Mouse (Mus musculus) lung, adult 2 months (tissue): ENCODE results near the gene Gna15. TPM values are rescaled to one million over a fixed set of nuclear protein-coding genes. Genes with fewer than 3 reads are reported as not detected.

Source experiments
- DNase-seq: peaks from one replicate; pipeline ENCODE4 v3.0.0; 2022
- H3K4me1 ChIP-seq: fragments of 200-500 bp; 2 replicates; pipeline ENCODE4 v1.6.1; 2011; ENCODE audit warnings: low read length; ENCODE audit not compliant: control insufficient read depth, insufficient read depth
- H3K4me3 ChIP-seq: fragments of 200-500 bp; replicated peaks from 2 replicates; pipeline ENCODE3; 2011; ENCODE audit warnings: low read depth, mild to moderate bottlenecking, control low read depth, low read length; ENCODE audit errors: extremely low read depth
- CTCF ChIP-seq: fragments of 200-500 bp; IDR thresholded peaks from 2 replicates; pipeline ENCODE4 v1.5.1; 2011; ENCODE audit warnings: mild to moderate bottlenecking, low read length, control low read depth; ENCODE audit not compliant: insufficient read depth
- POLR2A ChIP-seq: fragments of 200-500 bp; IDR thresholded peaks from 2 replicates; pipeline ENCODE4 v1.6.1; 2011; ENCODE audit warnings: low read depth, mild to moderate bottlenecking, control low read depth, low read length, borderline replicate concordance; ENCODE audit errors: extremely low read depth
- WGBS: fragments of 180-500 bp; shearing (Covaris S2); methylation state at CpG from one replicate; pipeline ENCODE4 v1.1.7; 2018; 5-methylcytosine and 5-hydroxymethylcytosine counted together
- polyA plus RNA-seq: library from polyadenylated mRNA; depleted of rRNA; stranded (reverse); fragments of >200 nt; gene quantifications from 2 replicates; pipeline ENCODE4 v1.2.3, GENCODE M21; 2012

Gna15 gene
- polyA plus RNA-seq, 1 experiment = 9.5 TPM

DNA sequence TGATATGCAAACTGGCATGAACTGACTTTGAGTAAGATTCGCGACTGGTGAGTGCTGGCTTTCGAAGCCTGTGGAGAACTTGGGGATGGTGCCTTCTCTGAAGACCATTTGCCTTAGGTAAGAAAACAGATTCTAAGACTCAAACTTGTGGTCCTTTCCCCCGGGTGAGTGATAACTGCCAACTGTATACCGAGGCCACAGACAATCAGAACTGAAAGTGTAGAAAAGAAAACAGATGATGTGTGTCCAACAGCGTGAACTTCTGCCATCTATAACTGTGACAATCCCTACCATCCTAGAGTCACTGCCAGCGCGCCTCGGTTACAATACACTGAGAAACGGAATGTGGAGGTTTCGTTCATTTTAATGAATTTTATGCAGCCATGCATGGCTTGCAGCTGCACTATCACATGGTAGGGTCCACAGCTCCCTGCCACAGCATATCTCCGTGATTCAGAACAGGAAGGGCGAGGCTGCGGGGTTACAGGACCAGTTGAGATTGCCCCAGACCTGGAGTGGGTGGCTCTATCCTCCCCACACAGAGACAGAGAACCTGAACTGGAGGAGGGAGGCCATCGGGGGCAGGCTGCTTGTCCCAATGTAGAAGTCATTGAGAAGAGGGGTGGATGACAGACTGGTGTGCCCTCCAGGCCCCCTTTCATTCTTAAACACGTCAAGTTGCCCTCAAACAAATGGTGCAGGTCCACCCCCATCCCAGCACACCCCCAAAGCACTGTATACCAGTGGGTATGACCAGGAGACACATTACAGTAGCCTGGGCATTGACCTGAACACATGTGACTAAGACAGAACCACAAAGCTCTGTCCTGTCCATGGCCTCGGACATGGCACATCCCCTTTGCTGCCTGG is 26.4 kb downstream of the Gna15 start:
- H3K4me1 ChIP-seq = peaks cover 10% of the 10 kb centered on the region
- no peak for TF ChIP-seq POLR2A
- TF ChIP-seq CTCF = no peak
- H3K4me3 ChIP-seq = peak overlapping the region; percentile 56
- WGBS = 61% methylated on average over 17 of the region's 17 CpGs
- no peak for DNase-seq

DNA sequence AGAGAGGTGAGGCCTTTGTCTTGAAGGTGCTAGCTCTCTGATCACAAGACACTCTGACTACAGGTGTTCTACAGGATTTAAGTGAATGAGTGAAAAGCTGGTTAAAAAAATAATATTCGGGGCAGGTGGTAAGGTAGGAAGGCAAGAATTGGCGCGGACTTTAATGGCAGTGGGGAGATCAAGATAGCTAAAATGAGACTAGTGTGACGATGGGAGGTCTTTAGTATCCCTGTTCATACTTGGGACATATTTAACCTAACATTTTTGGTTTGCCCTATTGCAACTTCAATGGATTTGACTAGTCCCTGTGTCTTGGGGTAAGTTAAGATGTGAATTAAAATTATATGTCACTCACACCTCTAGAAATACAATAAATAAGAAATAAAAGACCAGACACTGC is 27.1 kb downstream of the Gna15 start:
- no peak for DNase-seq
- H3K4me1 ChIP-seq = peaks cover 10% of the 10 kb centered on the region
- WGBS = 19% methylated on average over 4 of the region's 4 CpGs
- TF ChIP-seq CTCF = no peak
- TF ChIP-seq POLR2A = no peak
- H3K4me3 ChIP-seq = peak overlapping the region; percentile 12

DNA sequence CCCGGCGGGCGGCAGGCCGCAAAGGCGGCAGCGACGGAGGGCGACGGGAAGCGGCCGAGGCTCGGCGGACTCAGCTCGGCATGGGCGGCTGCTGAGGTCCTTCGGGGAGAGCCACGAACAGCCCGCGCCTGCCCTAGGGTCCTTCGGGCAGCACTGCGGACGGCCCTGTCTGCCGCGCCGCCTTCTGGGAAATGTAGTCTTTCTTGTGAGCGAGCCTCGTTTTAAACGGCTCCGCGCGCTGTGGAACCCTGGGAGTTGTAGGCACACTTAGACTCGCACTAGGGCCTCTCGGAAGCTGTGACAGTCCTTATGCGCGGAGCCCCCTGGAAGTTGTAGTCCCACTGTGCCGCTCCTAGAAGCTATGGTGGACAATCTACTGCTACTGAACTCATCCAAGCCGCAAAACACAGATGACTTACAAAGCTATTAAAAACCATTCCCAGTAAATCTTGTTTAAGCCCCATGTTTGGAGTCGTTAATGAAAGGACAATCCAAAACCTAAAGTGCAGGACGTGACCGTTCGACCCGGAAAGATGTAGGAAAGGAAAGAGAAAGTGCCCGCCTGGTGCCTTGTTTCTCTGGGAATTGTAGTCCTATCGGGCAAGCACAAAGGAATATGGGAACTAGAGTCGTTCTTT is 27.6 kb downstream of the Gna15 start, which contains the start of gene Ncln:
Gene Ncln, minus strand, starts transcription at position 129 of the 638 bp plus-strand sequence.
- TF ChIP-seq CTCF (no peak), POLR2A (peak; percentile 54; the same call in 1 of the 2 replicates)
- DNase-seq = peak; percentile 97
- Histone ChIP-seq H3K4me3 (peak within 1 kb of the TSS; percentile 89), H3K4me1 (peaks cover 10% of the 10 kb centered on the region)
- under 1% methylated on average over 45 of the region's 45 CpGs for WGBS

DNA sequence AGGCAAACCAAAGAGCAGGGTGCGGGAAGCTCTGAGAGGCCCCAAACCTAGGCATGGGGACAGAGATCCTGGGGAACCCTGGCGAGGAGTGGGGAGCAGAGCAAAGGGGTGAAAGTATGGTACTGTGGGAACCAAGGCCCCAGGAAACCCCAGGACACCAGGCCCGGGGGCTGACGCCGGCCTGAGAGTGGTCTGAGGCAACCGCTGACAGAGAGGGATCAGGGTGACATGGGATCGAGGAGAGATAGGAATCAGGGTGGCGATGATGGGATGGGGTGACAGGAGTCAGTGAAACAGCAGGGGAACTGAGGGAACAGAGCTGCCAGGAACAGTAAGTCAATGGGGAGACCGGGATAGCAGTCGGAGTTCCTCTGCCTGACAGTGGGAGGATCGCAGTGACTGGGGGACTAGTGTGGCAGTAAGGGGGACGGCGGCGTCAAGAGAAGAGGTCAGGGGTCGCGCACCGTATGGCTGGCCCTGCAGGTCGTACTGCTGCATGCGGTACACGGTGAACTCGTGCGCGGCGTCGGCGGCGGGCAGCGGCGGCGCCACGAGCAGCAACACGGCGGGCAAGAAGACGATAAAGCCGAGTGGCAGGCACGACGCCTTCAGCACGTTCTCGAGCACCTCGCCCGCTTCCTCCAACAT is 28.3 kb downstream of the Gna15 start:
- WGBS = 1% methylated on average over 41 of the region's 41 CpGs
- peak overlapping the region; percentile 89 for H3K4me3 ChIP-seq
- no peak for DNase-seq
- TF ChIP-seq CTCF = no peak
- no peak for TF ChIP-seq POLR2A
- peaks cover 10% of the 10 kb centered on the region for H3K4me1 ChIP-seq

DNA sequence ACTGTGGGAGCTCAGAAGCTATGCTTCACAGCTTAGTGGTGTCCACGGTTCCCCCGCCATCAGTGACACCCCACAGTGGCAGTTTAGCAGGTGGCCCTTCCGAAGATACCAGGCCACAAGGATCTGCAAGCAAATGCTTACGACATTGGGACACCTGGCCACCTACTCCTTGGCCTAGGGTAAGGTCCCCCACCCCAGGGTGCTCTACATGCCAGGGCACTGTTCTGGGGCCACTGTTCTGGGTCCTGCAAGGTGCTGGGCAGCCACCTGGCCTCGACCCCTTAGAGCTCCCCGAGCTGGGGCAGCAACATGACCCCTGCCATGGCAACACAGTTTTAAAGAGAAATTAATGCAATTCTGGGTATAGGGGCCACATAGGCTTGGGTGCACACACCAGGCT is 28.9 kb downstream of the Gna15 start:
- Histone ChIP-seq H3K4me1 (peaks cover 10% of the 10 kb centered on the region), H3K4me3 (no peak overlapping the region)
- TF ChIP-seq POLR2A = no peak
- no peak for DNase-seq
- WGBS = 64% methylated on average over 6 of the region's 6 CpGs

DNA sequence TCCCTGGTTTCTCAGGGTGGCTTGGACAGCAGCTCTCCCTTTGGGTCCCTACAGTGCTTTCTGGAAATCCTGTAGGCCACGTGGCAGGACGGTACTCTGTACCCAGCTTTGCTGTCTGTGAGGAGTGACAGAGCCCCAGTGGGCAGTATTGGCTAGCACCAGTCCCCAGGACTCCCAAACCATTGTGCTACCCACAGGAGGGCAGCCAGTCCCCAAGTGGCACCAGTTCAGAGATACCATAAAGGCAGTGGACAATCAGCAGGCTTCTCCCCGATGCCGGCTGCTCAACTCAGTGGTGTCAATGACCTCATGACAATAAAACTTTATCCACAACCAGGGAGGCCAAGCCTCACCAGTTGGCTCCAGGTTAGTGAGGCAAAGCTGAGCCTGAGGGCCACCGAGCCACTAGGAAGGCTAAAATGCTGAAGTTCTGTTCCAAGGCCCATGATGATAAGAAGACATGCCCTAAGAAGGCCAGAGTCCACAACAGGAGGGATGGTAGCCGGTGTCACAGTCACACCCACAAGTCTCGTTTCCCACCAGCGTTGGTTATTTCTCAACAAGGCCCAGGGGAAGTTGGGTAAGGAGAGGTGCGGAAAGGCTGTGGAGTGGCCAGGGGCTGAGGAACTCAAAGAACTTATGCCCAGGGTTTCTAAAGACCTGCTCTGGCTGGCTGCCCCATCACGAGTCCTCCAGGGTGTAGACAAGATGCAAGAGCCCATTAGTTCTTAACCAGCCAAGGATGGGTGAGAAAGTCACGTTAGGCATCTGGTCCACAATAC is 29.6 kb downstream of the Gna15 start:
- TF ChIP-seq POLR2A (no peak), CTCF (no peak)

DNA sequence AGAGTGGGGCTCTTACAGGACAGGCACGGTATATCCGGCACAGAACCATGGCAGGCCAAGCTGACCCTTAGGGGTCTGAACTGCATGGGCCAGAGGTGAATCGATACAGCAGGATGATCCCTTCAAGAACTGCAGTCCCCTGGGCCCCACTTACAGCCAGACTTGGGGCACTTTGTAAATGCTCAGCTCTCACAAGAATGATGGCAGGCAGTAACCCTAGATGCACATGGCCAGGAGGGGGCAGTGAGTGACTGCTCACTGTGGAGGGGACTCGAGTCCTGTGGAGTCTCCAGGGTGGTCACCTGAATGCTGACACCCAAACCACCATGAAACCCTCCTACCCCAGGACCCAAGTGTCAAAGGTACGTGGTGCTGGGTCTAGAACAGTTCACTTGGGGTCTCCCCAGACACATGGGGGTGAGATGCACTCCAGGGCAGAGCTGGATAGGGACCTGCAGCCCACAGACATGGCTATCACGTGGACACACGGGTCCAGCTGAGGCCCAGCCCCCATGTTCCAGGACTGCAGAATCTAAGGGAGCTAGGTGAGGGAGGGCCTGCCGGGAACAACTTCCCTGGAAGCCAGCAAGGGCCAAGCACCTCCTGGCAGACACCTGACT is 30.3 kb downstream of the Gna15 start:
- WGBS = 75% methylated on average over 8 of the region's 8 CpGs
- no peak for DNase-seq
- H3K4me3 ChIP-seq = no peak overlapping the region
- H3K4me1 ChIP-seq = peaks cover 10% of the 10 kb centered on the region
- no peak for TF ChIP-seq POLR2A
- TF ChIP-seq CTCF = peak; percentile 42; the same call in 1 of the 2 replicates

More for the DNA sequence above, 29.6 kb downstream of the Gna15 start:
- H3K4me1 ChIP-seq = peaks cover 10% of the 10 kb centered on the region
- 82% methylated on average over 11 of the region's 11 CpGs for WGBS
- no peak for DNase-seq
- no peak overlapping the region for H3K4me3 ChIP-seq

DNA sequence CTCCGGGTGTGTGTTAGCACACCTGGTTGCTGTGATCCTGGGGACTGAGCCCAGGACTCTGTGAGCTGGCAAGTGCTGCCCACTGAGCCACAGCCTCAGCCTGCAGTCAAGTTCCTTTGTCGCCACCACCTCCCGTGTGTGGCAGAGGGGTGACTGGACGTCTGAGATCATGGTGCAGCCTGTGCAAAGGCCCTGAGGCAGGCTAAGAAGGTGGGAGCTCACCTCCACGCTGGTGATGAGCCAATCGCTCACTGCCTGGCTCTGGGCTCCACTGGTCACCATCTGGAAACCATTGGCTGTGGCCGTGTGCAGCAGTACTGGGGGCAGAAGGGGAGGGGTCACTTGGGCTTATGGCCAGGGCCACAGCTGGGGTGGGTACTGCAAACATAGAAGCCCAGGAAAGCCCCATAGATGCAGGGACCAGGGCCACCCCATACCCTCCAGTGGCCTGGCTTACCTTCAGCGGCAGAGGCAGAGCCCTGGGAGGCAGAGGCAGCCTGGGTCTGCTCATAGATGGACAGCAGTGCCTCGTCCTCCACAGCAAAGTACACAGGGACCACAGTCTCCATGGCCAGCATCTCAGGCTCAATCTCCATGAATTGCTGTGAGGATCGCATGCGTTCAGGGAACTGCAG is 31.3 kb downstream of the Gna15 start:
- 90% methylated on average over 11 of the region's 11 CpGs for WGBS
- TF ChIP-seq CTCF (no peak), POLR2A (no peak)
- DNase-seq = no peak

More for the DNA sequence above, 31.3 kb downstream of the Gna15 start:
- Histone ChIP-seq H3K4me1 (peaks cover 10% of the 10 kb centered on the region), H3K4me3 (no peak overlapping the region)
